Mouse (Mus musculus) adrenal gland, adult 2 months (tissue): ENCODE measurements around the gene Gpr150. TPM values are rescaled to one million over a fixed set of nuclear protein-coding genes. Genes with fewer than 3 reads are reported as not detected.
A peak's percentile ranks its signal among the peaks of the same experiment; 100 is the strongest.

Experiments used
- DNase-seq: peaks from one replicate; pipeline ENCODE4 v3.0.0; 2021
- long read RNA-seq: library from polyadenylated mRNA; stranded (forward); transcript quantifications from one replicate; pipeline ENCODE4 v2.0.0, GENCODE M21; 2021
- polyA plus RNA-seq: library from polyadenylated mRNA; depleted of rRNA; stranded (reverse); fragments of >200 nt; gene quantifications from 2 replicates; pipeline ENCODE4 v1.2.3, GENCODE M21; 2012; rRNA removed
- total RNA-seq, 2 experiments: library from RNA; stranded (reverse); gene quantifications; 2 replicates each; pipeline ENCODE4 v1.2.3; 2021

Gpr150 gene
- total RNA-seq (under 1 TPM in 1 of 2 experiments, not detected in 1; 0.14 TPM), polyA plus RNA-seq (0.09 and 0.10 TPM in 2 replicates)
- long read RNA-seq, result 0 reads

GRCm38 (mm10) chr13:76056896-76057266, at the start of gene Gpr150:
TSS of gene Gpr150 (minus strand) at chr13:76056996.
- no peak for DNase-seq

GRCm38 (mm10) chr13:76101989-76102388, 45.2 kb upstream of the Gpr150 start:
- peak; percentile 59 for DNase-seq

- DNase-seq, result peak; percentile 96
These were observed 41.9 kb upstream of the Gpr150 start, which contains the start of the genes Arsk and Ttc37 for GRCm38 (mm10) chr13:76098493-76099303. TSS of gene Arsk (minus strand) at chr13:76098660. TSS of gene Ttc37 (plus strand) at chr13:76098734.

GRCm38 (mm10) chr13:76098116-76098492, 41.3 kb upstream of the Gpr150 start:
- no peak for DNase-seq

GRCm38 (mm10) chr13:76074323-76074722, 17.5 kb upstream of the Gpr150 start:
- no peak for DNase-seq

- DNase-seq, result peak; percentile 4
These were observed 7.7 kb upstream of the Gpr150 start for GRCm38 (mm10) chr13:76064363-76064945.

- no peak for DNase-seq
These were observed 6.8 kb upstream of the Gpr150 start for GRCm38 (mm10) chr13:76063548-76063947.

- no peak for DNase-seq
These were observed 5.8 kb upstream of the Gpr150 start for GRCm38 (mm10) chr13:76062569-76062968.

GRCm38 (mm10) chr13:76062126-76062525, 5.3 kb upstream of the Gpr150 start:
- DNase-seq, result no peak

- DNase-seq, result no peak
These were observed 2.8 kb upstream of the Gpr150 start for GRCm38 (mm10) chr13:76059591-76059990.

- DNase-seq, result no peak
These were observed 672 bp upstream of the Gpr150 start for GRCm38 (mm10) chr13:76057267-76058069.

- DNase-seq, result peak; percentile 79
These were observed 503 bp downstream of the Gpr150 start for GRCm38 (mm10) chr13:76056261-76056724.

GRCm38 (mm10) chr13:76055391-76056232, 1.2 kb downstream of the Gpr150 start:
- peak; percentile 30 for DNase-seq

GRCm38 (mm10) chr13:76044971-76045370, 11.8 kb downstream of the Gpr150 start:
- DNase-seq, result no peak

- DNase-seq, result no peak
These were observed 14.3 kb downstream of the Gpr150 start for GRCm38 (mm10) chr13:76042455-76042854.

GRCm38 (mm10) chr13:76024588-76024987, 32.2 kb downstream of the Gpr150 start:
- no peak for DNase-seq

GRCm38 (mm10) chr13:76021782-76022181, 35.0 kb downstream of the Gpr150 start:
- no peak for DNase-seq

- DNase-seq, result peak; percentile 31
These were observed 37.9 kb downstream of the Gpr150 start for GRCm38 (mm10) chr13:76018844-76019400.

GRCm38 (mm10) chr13:76017974-76018843, 38.6 kb downstream of the Gpr150 start, which contains the start of gene Rfesd:
TSS of gene Rfesd (minus strand) at chr13:76018719.
- peak; percentile 99 for DNase-seq

- DNase-seq, result peak; percentile 17
These were observed 39.3 kb downstream of the Gpr150 start for GRCm38 (mm10) chr13:76017465-76017864.
